Mouse (Mus musculus): ENCODE measurements around the gene Efcab11.

Gene Efcab11

DNA sequence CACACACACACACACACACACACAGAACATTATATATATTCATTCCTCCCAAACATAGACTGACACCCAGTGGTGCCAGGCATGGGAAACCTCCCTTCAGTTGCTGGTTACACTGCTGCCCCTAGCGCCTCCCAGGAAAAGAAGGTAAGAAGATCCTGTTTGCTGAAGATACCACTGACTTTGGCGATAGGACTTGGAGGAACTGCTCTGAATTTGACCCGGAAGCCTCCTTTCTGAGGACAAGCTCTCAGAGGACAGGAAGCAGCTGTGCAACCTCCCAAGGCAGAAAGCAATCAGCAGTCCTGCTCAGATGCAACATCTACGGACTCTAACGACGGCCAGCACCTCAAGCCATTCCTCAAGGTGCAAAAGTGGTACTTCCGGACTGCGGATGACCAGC is 142.6 kb downstream of the Efcab11 start:
- no peak for DNase-seq

DNA sequence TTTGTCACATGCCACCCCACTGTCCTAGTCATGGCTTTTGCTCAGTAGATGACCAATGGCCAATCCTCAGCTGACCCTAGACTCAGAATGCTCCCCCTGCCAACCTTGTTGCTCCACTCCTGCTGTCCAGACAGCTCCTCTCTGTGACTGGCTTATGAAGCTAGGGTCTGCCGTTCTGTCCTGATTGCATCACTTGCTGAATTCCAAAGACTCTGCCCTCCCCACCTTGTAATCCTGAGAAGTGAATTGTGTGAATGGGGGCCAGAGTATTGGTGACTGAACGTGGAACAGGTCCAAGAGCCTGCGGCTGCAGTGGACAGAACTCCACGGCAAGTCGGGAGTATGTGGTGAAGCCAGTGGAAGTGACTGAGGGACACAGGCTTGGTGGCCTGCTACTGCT is 145.0 kb downstream of the Efcab11 start:
- DNase-seq, result peak in 1 of 2 experiments; percentile 39

DNA sequence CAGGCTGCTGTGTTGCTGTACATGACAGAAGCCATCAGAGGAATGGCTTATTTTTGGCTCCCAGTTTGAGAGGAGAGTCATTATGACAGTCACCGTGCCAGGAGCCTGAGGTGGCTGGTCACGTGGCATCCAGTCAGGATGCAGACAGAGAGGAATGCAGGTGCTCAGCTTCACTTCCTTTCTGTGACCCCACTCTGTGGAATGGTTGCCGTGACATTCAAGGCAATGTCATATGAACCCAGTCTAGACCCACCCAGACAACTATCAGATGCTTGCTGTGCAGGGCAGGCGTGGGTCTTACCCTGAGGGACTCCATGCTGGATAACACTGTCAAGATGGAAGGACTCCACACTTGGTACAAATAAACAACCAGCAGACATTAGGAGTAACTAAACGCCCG is 146.0 kb downstream of the Efcab11 start:
- DNase-seq, result peak; percentile 47 to 49

DNA sequence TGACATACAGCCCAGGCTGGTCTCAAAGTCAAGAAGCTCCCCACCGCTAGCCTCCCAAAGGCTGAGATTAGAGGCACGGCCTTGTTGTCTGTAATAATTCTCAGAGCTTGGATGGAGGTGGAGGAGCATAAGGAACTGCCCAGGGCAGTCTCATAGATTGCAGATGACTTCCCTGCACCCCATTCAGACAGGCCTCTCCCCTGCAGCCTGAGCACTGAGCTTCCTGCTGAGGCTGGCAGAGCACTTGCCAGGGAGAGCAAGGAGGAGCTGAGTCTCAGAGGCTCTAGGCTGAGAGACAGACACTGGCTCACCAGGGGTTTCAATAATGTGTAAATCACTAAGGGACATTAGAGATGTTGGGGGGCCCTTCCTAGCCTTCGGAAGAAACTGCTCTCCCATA is 147.3 kb downstream of the Efcab11 start:
- DNase-seq, result peak in 1 of 2 experiments; percentile 35

DNA sequence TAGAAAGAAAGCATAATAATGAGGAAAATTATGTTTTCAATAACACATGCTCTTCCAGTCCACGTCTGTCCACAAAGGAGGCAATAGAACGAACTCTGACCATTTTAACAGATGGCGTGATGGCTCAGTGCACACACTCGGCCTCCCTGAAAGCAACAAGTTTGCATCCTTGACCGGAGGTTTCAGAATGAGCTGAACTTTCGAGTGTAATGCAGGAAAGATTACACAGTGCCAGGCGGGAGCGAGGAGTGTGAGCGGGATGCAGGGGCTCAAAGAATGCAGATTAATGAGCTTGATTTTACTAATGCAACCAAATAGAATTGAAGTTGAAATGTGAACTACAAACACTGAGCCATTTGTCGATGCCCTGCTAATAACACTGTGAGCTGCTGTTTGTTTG is 149.1 kb downstream of the Efcab11 start:
- DNase-seq, result no peak

DNA sequence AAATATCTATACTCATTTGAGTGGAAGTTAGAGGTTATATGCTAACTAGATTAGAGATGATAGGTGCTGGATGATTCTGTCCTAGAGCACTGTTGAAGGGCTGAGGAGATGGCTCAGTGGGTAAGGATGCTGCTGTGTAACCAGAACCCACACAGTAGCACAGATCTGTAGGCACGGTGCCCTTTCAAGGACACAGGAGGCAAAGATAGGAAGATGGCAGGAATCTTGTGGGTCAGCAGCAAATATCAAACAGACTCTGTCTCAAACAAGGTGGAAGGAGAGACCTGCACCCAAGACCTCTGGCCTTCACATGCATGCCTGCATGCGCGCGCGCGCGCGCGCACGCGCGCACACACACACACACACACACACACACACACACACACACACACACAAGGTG is 160.0 kb downstream of the Efcab11 start:
- no peak for DNase-seq

DNA sequence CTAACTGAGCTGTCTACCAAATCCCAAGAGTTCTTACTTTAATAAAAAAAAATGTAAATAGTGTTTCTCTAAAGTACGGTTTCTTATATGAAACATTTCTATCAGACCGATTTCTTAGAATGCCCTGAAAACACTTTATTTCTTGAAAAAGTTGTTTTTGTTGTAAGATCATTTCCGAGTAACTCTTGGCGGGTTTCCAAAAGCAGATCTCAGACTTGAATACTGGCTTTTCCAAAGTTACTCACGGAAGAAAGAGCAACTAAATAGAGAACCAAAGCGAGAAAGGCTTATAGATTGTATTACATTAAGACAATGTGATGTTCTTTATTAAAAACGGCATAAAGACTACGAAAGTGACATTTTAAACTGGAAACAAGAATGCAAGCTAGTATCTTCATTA is 160.4 kb downstream of the Efcab11 start:
- DNase-seq, result no peak

DNA sequence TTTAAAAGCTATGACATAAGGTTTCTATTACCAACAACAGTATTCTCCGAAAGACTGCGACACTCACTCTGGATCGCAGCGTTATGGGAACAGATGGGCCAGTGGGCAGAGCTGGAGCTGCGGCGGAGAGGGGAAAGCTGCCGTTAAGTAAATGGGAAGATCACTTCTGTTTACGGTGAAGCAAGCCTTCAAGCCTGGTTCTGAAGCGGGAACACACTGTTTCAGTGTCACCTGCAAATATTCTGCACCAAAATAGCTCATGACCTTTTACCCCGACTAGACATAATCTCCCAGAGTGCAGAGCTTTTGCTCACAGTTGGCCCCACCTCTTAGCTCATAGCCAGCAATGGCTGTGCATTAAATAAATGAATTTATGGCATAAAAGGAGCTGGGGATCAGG is 162.9 kb downstream of the Efcab11 start:
- peak in 1 of 2 experiments; percentile 44 for DNase-seq

DNA sequence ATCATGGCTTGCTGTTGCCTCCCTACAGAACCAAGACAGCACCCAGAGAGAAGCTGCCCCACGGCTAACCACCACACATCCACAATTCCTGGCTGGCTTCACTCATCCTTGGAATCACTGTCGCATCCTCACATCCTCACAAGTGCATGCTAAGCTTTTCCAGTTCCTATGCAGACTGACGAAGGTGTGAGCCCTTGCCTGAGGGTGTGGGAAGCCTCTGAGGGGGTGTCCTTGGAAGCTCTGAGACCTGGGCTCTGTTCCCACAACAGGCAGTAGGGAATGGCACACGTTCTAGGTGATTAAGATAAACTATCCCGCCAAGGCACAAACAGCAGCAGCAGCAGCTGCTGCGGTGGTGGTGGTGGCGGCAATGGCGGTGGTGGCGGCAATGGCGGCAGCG is 164.5 kb downstream of the Efcab11 start:
- DNase-seq, result no peak

DNA sequence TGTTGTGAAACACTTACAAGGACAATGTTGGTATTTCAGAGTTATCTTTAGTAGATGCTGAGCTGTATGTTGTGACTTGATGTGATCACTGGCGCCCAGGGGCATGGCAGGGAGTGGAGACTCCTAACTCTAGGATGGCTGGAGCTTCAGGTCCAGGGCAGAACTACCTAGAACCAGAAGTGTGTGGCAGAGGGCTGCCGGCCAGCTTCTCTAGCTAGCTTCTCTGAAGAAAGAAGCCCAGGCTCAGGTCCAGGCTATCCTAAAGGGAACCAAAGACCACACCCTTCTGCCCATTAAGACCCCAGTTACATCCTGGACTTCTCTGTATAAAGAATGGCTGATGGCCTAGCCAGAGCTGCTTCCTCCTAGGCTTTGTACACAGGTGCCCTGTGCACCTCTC is 166.1 kb downstream of the Efcab11 start:
- no peak for DNase-seq

DNA sequence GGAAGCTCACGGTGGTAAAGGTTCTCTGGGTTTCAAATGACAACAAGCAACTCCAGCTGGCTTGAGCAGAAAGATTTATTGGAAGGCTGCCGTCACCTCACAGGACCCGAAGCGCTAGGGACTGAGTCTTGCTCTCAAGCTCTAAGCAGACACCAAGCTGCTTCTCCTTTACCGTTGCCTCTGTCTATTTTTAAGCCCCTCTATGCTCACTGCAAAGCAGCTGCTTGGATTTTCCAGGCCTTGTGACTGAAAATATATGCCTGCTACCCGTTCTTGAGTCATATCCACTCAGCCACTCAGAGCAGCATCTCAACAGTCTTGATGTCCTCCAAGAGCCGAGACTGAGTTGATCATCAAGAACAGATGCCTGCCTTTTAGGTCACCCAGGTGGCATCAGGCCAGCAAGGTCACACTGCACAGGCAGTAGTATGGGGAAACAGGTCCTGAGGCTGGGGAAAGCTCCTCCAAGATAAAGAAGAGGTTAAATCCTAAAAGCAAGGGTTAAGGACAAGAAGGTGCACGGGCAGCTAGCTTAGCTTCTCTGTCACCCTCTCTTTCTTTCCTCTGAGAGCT is 168.1 kb downstream of the Efcab11 start:
- DNase-seq, result peak; percentile 63 to 75

DNA sequence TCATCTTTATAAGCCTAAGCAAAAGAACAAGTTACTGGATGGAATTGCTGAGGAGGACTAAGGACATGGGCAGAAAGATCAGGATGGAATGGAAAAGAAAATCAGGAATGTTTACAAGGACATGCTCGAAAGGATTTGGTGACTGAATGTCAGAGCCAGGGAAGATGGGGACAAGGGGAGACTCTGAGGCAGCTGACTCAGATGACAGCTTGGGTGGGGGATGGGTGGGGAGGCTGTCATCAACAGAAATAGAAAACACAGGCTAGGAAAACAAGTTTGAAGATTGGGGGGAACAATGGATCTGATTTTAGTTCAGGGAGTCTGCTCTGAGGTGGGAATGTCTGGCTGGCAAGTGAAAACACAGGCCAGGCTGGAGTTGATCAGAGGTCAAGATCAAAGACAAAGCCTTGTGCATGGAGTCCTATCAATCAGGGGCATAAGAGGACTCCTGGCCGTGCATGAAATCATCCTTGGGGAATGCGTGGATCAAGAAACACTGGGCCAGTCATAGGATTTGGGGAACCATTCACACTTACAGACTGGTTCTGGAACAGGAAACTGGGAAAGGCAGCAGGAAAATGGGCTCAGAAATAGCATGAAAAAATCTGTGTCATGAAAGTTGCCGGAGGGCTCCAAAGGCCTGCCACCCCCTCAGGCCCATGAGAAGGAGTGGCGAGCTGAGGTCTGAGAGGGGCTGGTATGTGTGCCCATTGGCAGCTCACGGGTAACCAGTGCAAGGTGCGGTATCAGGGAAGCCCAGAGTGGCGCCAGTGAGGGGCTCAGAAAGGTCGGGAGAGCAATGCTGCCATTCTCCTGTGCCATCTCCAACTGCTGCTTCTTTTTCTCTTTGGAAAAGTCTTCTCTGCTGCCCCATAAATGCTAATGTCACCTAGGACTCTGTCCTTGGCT is 168.9 kb downstream of the Efcab11 start:
- DNase-seq, result peak; percentile 53 to 66

DNA sequence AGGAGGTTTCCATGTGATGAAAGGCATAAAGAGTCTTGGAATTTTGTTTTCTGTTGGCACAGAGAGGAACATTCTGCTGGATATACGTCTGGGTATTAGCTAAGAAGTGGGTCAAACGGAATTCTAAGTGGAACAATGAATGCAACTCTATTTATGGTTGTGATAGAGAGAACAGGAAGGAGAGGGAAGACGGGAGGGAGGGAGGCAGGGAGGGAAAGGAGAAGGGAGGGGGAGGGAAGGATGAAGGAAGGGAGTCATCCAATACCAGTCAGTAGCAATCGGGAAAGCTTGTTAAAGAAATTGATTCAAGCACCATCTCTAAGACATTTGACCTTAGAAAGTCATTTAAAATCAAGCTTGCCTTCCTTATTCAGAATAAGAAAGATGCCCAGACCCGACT is 172.0 kb downstream of the Efcab11 start:
- no peak for DNase-seq

DNA sequence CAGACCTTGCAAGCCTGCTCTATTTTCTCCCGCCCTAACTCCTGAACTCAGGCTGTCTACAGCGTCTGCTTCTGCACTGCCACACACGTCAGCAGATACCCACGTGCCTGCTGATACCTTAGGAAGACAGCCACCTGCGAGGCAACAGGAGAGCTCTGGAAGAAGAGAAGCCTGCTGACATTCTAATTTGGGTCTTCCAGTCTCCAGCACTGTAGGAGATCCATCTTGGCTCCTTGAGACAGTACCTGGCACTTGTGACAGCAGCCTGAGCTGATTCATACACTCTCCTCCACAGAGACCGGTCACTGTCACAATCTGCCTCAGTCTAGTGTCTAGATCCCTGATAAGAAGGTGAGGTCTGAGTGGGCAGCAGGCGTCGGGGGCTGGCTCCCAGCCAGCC is 182.0 kb downstream of the Efcab11 start:
- DNase-seq, result peak; percentile 54 to 61

DNA sequence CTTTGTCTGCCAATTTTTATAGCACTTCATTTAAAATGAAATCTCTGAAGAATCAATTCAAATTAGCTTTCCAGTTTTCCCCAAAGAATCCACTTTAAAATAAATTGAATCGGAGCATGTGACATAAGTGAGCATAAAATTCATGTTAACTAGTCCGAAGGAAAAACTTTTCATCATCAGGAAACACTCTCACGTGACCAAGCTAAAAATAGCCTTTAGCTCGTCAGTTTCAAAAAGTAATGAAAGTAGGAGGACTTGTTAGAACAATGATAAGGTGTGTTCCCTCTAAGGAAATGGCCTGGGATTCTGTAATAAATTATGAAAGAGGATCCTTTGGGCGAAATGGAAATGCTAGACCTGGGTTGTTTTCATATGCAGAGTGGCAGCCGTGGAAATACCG is 183.9 kb downstream of the Efcab11 start:
- no peak for DNase-seq

DNA sequence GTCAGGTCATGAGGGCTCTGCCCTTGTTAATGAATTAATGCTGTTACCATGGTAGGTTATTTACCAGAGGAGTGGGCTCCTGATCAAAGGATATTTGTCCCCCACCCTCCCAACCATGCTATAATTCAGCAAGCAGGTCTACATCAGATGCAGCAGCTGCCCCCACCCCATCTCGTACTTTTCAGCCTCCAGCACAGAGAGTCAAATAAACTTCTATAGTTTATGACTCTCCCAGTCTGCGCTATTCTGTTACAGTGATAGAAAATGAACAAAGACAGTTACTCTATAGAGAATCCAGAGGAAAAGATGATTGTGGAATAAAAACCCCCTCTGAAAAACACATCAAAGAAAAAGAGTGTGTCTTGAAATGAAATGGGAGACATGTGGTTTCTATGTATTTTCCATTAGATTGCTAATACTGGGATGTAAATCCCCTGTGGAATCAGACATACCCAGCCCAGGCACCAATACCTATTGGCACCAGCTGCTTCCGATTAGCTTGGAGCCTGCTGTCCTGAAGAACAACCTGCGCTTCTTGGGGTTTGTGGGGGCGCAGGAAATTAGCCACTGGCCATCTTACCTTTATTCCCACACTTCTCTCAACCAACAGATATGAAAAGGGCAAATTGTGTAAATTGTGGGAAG is 184.7 kb downstream of the Efcab11 start:
- no peak for DNase-seq

DNA sequence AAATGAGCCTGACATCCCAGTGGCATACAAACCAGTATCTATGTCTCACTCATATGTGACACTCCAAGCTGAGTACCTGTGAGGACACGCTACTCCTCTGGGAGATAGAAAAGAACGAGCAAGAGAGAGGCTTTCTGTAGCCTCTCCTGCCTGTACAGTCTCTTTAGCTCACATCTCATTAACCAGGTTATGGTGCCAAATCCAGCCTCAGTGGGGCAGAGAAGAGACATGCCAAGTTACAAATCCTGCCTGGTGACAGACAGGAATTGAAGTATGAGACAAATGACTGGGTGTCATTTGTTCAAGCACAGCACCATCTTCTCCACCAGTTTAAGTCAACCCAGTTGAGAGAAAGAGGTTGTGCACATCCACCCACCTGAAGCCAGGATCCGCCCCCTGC is 190.2 kb downstream of the Efcab11 start:
- peak; percentile 53 to 59 for DNase-seq

DNA sequence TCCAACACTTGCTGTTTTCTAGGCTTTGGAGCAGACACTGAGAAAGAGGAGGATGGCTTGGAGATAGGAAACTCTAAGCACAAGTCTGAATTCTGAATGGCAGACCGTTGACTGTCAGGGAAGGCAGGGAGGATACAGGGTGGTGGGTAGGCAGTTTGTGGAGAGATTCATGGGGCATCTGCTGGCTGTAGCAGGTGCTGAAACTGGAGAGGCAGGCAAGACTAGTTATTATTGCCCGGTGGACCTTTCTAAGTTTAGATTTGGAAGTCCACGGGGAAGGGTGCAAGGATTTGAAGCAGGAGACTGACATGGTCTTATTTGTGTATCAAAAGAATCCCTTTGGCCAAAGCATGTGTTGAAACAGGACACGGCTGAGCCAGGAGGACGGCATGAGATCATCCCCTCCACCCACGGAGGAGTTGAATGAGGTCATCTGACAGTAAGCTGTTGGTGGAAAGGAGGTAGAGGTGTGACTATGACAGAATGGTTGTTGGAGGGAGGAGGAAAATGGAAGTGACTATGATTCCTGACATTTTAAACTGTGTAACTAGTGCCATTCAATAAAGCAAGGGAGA is 197.7 kb downstream of the Efcab11 start:
- DNase-seq, result peak; percentile 33 to 50

DNA sequence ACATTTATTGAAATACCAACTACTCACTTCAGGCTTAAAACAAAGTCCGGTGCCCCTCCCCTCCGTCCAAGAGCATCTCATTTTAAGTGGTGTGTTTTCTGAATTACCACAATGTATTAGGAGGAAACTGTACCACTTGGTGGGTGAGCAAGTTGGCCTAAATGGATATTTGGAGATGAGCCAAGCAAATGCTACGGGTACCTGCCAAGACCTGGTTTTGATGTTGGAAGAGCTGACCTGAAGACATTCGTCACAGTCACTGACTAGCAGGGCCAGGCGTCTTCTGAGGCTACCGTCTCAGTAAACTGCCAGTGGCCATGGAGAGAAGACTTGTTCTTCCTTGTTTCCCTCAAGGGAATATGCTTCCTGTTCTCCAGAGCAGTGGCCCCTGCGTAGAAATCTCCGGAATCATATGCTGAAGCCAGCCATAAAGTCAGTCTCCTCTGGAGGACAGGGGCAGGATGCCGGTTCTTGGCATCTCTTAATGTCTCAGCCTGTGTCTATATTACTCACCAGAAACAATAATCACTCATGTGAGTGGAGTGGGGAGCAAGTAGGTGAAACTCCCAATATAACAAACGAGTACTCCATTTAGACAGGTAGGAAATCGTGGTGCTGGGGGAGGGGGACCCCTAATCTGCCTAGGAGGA is 198.7 kb downstream of the Efcab11 start:
- DNase-seq, result peak; percentile 76 to 85

DNA sequence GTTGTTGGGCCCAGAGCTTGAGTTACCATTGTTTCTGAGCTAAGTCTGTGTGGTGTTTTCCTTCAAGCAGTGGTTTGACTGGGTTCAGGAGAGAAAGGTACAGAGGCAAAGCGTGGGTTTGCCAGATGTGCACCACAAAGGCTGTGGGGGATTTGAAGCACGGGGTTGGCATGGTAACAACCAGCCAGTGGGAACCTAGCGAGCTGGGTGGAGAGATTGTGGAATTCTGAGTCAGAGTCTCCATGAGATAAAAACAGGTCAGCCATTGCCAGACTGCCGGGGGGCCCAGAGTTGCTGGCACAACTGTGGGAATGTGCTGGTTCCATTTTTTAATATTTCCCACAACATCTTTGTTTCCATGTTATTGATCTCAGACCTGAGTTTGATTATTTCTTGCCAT is 202.6 kb downstream of the Efcab11 start:
- DNase-seq, result no peak

DNA sequence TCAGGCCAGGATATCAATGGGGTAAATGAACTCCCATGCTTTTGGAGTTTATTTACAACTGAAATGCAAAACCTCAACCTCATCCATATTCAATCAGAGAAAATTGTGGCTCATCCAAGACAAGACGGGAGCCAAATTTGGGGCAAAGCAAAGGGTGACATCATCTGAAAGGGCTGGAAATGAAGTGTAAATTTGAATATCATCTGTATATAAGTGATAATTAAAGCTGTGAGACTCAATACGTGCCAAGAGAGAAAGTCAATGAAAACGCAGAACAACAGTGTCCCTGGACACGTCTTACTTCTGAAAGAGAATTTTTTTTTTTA is 212.4 kb downstream of the Efcab11 start:
- peak; percentile 61 to 70 for DNase-seq

DNA sequence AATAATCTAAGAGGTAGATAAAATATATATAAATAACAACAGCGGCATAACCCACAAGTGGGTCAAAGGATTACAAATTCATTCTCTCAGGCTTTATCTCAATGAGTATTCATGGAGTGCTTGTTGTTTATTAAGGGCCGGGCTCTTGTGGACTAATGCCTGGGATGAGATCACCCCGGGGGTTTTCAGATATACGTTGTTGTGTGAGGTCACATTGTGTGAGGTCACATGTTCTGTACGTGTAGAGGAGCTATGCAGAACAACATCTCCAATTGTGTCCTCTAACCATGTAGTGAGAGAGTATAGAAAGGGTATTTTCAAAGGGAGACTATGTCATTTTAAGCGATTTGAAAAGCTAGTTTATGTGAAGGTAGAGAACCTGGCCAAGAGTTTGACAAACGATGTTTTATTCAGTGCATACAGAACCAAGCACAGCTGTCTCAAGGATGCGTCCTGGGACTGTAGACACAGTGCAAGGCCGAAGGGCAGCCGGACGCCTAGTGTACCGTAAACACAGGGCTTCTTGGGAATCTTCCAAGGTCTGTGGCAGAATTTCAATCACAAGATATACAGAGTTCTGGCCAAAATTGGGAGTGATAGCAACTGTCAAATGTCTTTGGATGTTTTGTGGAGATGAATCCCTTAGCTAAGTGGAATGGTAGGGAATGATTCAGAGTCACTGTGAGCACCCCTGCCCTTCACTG is 212.9 kb downstream of the Efcab11 start:
- DNase-seq, result peak; percentile 85 to 89

DNA sequence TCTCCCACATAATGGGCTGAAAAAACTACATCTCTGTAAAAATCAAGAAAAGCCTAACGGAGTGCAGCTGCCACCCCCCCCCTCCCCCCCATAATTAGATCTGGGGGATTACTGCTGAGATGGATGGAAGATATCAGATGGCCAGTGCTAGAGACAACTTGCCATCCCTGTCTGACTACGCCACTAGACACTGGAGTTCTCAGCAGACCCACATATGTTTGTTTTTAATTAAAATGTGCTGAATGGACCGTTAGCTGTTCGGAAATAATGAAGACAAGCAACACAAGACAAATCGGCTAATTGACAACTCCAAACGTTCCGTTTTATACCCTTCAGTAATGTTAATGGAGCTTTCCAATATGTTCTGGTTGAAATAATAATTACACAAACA is 213.5 kb downstream of the Efcab11 start:
- no peak for DNase-seq

Measured in cerebellum, postnatal 10 days (tissue).